Mouse (Mus musculus) ES-Bruce4 (cell line): ENCODE results near the gene Gmppb. TPM values are rescaled to one million over a fixed set of nuclear protein-coding genes. Genes with fewer than 3 reads are reported as not detected.

Experiments used
- H3K27ac ChIP-seq: 2 replicates; pipeline ENCODE4 v1.5.1; 2012; ENCODE audit warnings: low read length, inconsistent platforms; ENCODE audit not compliant: insufficient read depth
- H3K27me3 ChIP-seq: 2 replicates; pipeline ENCODE4 v1.6.1; 2012; ENCODE audit warnings: mild to moderate bottlenecking, low read length, inconsistent platforms; ENCODE audit not compliant: control insufficient read depth, poor library complexity, insufficient read depth, severe bottlenecking
- H3K36me3 ChIP-seq: 2 replicates; pipeline ENCODE4 v1.6.1; 2012; ENCODE audit warnings: inconsistent platforms, mild to moderate bottlenecking, low read length, moderate library complexity; ENCODE audit not compliant: control insufficient read depth, poor library complexity, insufficient read depth, severe bottlenecking
- H3K4me1 ChIP-seq: one replicate; pipeline ENCODE4 v1.8.1; 2011; ENCODE audit warnings: low read length; ENCODE audit not compliant: control insufficient read depth, insufficient read depth
- H3K4me3 ChIP-seq: 2 replicates; pipeline ENCODE4 v1.5.1; 2011; ENCODE audit warnings: low read depth, mild to moderate bottlenecking, low read length
- H3K9ac ChIP-seq: 2 replicates; pipeline ENCODE4 v1.6.1; 2012; ENCODE audit warnings: low read depth, mild to moderate bottlenecking, inconsistent platforms; ENCODE audit not compliant: poor library complexity, severe bottlenecking
- H3K9me3 ChIP-seq: replicated peaks from 2 replicates; pipeline ENCODE4 v1.6.1; 2012; ENCODE audit warnings: mild to moderate bottlenecking, low read length, inconsistent platforms; ENCODE audit not compliant: control insufficient read depth, poor library complexity, insufficient read depth, severe bottlenecking
- CTCF ChIP-seq: IDR thresholded peaks from one replicate; pipeline ENCODE4 v1.8.1; 2011; ENCODE audit warnings: low read depth, low read length
- EP300 ChIP-seq: IDR thresholded peaks from 2 replicates; pipeline ENCODE4 v1.6.1; 2011; ENCODE audit warnings: low read depth, low read length; ENCODE audit not compliant: insufficient read depth
- POLR2A ChIP-seq: IDR thresholded peaks from one replicate; pipeline ENCODE4 v1.8.1; 2011; ENCODE audit warnings: low read length; ENCODE audit not compliant: insufficient read depth
- polyA plus RNA-seq: library from polyadenylated mRNA; stranded (reverse); fragments of >200 nt; gene quantifications from 2 replicates; pipeline ENCODE4 v1.2.4, GENCODE M21; 2011; ENCODE audit warnings: low read depth; ENCODE audit not compliant: missing spikeins, insufficient read depth, insufficient read length

Gene Gmppb
- polyA plus RNA-seq, 1 experiment, result 10.2 TPM

DNA sequence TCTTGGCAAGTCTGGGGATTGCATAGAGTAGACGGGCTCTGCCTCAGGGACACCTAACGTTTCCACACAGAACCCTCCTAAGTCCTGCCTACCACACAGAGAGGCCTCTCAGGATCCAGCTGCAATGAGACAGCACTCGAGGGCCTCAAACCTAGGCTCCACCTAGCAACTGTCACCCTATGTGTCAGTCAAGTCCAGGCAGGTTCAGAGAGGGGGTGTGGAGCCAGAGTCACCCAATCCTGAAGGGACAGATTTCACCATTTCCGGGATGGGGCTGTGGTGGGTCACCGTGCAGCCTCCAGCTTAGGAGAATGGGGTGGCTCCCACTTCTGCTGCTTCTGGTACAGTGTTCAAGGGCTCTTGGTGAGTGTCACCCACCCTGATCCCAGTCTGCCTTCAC is 31.1 kb downstream of the Gmppb start, which contains the start of gene Mst1:
Mst1 (plus strand) TSS at position 269 of the 400 bp plus-strand sequence.
- no peaks in the 10 kb centered on the region for H3K9me3 ChIP-seq
- H3K9ac ChIP-seq, result peak within 1 kb of the TSS; percentile 78
- 0 out of 2 replicates have a peak, but pooled peaks cover 2% of the 10 kb centered on the region for H3K36me3 ChIP-seq
- H3K27ac ChIP-seq, result no peak within 1 kb of the TSS
- no peak for TF ChIP-seq POLR2A
- no peaks in the 10 kb centered on the region for H3K27me3 ChIP-seq
- H3K4me1 ChIP-seq, result no peaks in the 10 kb centered on the region
- peak within 1 kb of the TSS; percentile 86 for H3K4me3 ChIP-seq

DNA sequence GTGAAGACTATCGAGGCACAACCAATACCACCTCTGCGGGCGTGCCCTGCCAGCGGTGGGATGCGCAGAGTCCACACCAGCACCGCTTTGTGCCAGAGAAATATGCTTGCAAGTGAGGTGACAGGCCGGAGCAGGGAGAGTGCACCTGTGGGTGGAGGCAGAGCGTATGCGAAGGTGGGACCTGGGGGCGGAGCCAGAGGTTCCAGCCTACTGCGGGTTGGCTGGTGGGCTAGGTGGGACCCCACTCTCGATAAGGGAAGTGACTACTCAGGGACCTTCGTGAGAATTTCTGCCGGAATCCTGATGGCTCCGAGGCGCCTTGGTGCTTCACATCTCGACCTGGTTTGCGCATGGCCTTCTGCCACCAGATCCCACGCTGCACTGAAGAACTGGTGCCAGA is 33.5 kb downstream of the Gmppb start:
- peak overlapping the region; percentile 4; the same call in 1 of the 2 replicates for H3K9ac ChIP-seq
- no peaks in the 10 kb centered on the region for H3K4me1 ChIP-seq
- H3K36me3 ChIP-seq, result peaks cover 4% of the 10 kb centered on the region; the same call in 1 of the 2 replicates
- no peak for TF ChIP-seq EP300
- TF ChIP-seq CTCF, result no peak
- TF ChIP-seq POLR2A, result no peak
- H3K27me3 ChIP-seq, result no peaks in the 10 kb centered on the region
- no peak overlapping the region for H3K27ac ChIP-seq
- H3K9me3 ChIP-seq, result no peaks in the 10 kb centered on the region
- H3K4me3 ChIP-seq, result peak overlapping the region; percentile 73

DNA sequence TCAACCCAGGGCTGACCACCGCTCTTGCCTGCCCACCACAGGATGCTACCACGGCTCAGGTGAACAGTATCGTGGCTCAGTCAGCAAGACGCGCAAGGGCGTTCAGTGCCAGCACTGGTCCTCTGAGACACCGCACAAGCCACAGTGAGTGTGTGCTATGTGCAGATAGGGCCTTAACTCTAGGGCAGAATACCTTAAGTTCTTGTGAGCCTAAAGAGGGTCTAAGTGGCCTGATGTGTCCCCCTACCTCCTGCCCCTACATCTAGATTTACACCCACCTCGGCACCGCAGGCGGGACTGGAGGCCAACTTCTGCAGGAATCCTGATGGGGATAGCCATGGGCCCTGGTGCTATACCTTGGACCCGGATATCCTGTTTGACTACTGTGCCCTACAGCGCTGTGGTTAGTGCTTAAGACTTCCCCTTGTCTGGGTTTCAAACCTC is 34.0 kb downstream of the Gmppb start, which contains the start of gene Rnf123:
Rnf123 (minus strand) TSS at position 359 of the 444 bp plus-strand sequence.
- Histone ChIP-seq H3K36me3 (peaks cover 4% of the 10 kb centered on the region; the same call in 1 of the 2 replicates), H3K27ac (no peak within 1 kb of the TSS), H3K9ac (peak within 1 kb of the TSS; percentile 4; the same call in 1 of the 2 replicates), H3K27me3 (no peaks in the 10 kb centered on the region), H3K9me3 (no peaks in the 10 kb centered on the region), H3K4me1 (no peaks in the 10 kb centered on the region), H3K4me3 (peak within 1 kb of the TSS; percentile 73)
- TF ChIP-seq POLR2A (no peak), CTCF (no peak), EP300 (no peak)

DNA sequence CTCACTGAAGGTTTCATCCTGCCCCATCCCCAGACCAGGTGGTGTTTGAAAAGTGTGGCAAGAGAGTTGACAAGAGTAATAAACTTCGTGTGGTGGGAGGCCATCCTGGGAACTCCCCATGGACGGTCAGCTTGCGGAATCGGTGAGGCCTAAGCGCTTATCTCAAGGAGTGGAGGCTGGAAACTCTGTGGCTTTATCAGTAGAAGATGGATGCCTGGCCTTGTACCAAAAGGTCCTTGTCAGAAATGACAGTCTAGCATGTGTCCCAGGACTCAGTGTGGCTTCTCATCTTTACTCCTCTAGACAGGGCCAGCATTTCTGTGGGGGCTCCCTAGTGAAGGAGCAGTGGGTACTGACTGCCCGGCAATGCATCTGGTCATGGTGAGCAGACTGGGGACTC is 34.5 kb downstream of the Gmppb start:
- H3K27me3 ChIP-seq, result no peaks in the 10 kb centered on the region
- H3K4me3 ChIP-seq, result no peak overlapping the region
- peaks cover 4% of the 10 kb centered on the region; the same call in 1 of the 2 replicates for H3K36me3 ChIP-seq
- no peak overlapping the region for H3K9ac ChIP-seq
- H3K9me3 ChIP-seq, result no peaks in the 10 kb centered on the region
- H3K27ac ChIP-seq, result no peak overlapping the region
- no peak for TF ChIP-seq EP300
- no peak for TF ChIP-seq CTCF
- no peak for TF ChIP-seq POLR2A
- no peaks in the 10 kb centered on the region for H3K4me1 ChIP-seq

DNA sequence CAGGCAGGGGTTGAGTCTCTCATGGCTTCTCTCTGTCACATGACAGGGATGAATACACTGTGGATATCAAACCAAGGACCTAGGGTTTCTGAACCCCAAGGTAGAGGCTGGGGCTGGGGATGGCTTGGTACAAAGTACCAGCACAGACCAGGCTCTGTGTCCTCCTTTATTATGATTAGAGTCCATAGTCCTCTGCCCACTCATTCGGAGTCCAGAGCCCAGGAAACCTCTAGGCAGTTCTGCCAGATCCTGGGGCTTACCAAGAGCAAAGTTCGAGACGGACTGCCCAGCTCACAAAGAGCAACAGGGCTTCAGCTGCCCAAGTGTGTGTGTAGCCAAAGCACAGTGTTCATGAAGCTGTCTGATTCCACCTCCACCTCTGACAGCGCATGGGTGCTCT is 36.2 kb downstream of the Gmppb start:
- Histone ChIP-seq H3K9me3 (no peaks in the 10 kb centered on the region), H3K9ac (no peak overlapping the region), H3K27me3 (no peaks in the 10 kb centered on the region), H3K4me1 (no peaks in the 10 kb centered on the region), H3K4me3 (no peak overlapping the region), H3K36me3 (peaks cover 4% of the 10 kb centered on the region; the same call in 1 of the 2 replicates), H3K27ac (no peak overlapping the region)
- TF ChIP-seq POLR2A (no peak), EP300 (no peak), CTCF (no peak)

DNA sequence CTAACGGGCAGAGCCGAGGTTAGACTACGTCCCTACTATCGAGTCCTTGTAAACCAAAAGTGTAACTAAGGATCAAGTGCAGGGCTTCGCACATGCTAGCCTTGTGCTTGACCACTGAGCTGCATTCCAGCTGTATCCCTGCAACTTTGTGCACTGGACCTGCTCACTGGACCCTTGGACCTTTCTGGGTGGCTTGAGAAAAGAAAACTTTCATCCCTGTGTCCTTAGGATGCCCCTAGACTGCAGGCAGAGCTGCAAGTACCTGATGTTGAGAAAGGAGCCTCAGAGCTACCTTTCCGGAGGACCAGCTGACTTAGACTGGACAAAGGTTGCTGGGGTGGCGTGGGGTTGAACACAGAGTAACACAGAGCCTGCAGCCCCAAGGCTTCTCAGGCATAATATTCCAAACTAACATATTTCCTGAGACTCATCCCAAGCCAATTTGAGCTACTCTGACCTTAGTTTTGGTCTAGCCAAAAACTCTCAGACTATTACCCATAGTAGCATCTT is 41.6 kb downstream of the Gmppb start:
- no peaks in the 10 kb centered on the region for H3K4me1 ChIP-seq
- H3K4me3 ChIP-seq, result no peak overlapping the region
- TF ChIP-seq CTCF, result no peak
- TF ChIP-seq POLR2A, result no peak
- TF ChIP-seq EP300, result no peak
- H3K9me3 ChIP-seq, result no peaks in the 10 kb centered on the region
- H3K9ac ChIP-seq, result no peak overlapping the region
- H3K27ac ChIP-seq, result no peak overlapping the region
- peaks cover 10% of the 10 kb centered on the region for H3K36me3 ChIP-seq
- H3K27me3 ChIP-seq, result no peaks in the 10 kb centered on the region
